Comparison of ENCODE assay signal across 7 mouse cellular contexts in the genomic region with DNA sequence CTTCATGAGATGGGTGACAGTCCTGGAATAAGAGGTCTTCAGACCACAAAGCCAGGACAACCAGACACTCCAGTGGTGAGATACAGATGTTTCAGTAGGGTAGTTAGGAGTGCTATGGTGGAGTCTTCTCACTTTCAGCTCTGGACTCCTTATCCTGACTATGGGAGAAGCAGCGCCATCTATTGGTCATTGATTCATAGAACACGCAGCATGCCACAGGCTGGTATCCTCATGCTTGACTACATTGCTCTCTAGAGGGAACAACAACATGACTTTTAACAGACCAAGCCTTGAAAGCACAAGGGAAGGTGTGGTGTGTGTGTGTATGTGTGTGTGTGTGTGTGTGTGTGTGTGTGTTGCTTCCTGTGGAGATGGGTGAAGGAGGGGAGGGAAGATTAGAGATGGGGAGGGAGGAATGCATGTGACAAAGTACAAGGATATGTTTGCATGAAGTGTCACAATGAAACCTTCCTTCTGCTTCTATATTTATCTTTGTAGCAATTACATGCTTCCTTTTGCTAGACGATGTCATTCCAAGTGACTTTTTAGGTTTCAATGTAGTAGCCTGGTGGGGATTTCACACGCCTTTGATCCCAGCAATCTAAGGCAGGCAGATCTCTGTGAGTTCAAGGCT. TPM values are rescaled to one million over a fixed set of nuclear protein-coding genes. Genes with fewer than 3 reads are reported as not detected.
DNase-seq lines count a peak whose midpoint lies in the region; ATAC-seq and TF ChIP-seq lines count a peak whose summit lies in the region.

No protein-coding gene starts in this region.

- peak; percentile 17 to 22 for DNase-seq in B cell, adult 2 months
- peak; percentile 77 for DNase-seq in MEL (ENCODE audit: low read depth, low spot score)
- peak; percentile 82 for DNase-seq in cerebellum, adult 9-10 months
- DNase-seq in kidney, postnatal 10 days: peak; percentile 70
- DNase-seq in liver, postnatal 0 days: peak; percentile 52
- DNase-seq in retina, postnatal 7 days (ENCODE audit: low read depth, low spot score): peak; percentile 64

- ATAC-seq in heart, embryonic 12.5 days (ENCODE audit: insufficient number of reproducible peaks, low FRiP score): peak; percentile 54
- ATAC-seq in liver, postnatal 0 days: peak; percentile 58

- TF ChIP-seq EP300 in MEL (IDR thresholded peaks at IDR 0.05; ENCODE audit: low read depth in 1 of 2, low read length in 2 of 2): no peak
- TF ChIP-seq EP300 in liver, postnatal 0 days (IDR thresholded peaks at IDR 0.05; ENCODE audit: low read depth): no peak

- H3K4me1 ChIP-seq in MEL (ENCODE audit: control insufficient read depth in 1 of 2, insufficient read depth in 2 of 2, low read length in 2 of 2): no peaks in the 10 kb centered on the region
- peaks cover 25% of the 10 kb centered on the region for H3K4me1 ChIP-seq in heart, embryonic 12.5 days (replicated peaks)
- H3K4me1 ChIP-seq in liver, postnatal 0 days (ENCODE audit: insufficient read depth): no peaks in the 10 kb centered on the region

- no peaks in the 10 kb centered on the region for H3K36me3 ChIP-seq in MEL (ENCODE audit: control insufficient read depth in 1 of 2, insufficient read depth in 2 of 2, low read length in 2 of 2)
- H3K36me3 ChIP-seq in heart, embryonic 12.5 days: 0 out of 2 replicates have a peak, but pooled peaks cover 2% of the 10 kb centered on the region
- H3K36me3 ChIP-seq in liver, postnatal 0 days (replicated peaks; ENCODE audit: insufficient read depth, low read length): no peaks in the 10 kb centered on the region

- H3K27me3 ChIP-seq in MEL (ENCODE audit: control insufficient read depth in 1 of 2, insufficient read depth in 2 of 2, low read length in 2 of 2): no peaks in the 10 kb centered on the region; a peak in 1 of 4 replicates
- H3K27me3 ChIP-seq in heart, embryonic 12.5 days (replicated peaks): no peaks in the 10 kb centered on the region
- H3K27me3 ChIP-seq in liver, postnatal 0 days (ENCODE audit: insufficient read depth, low read length): no peaks in the 10 kb centered on the region

- no peaks in the 10 kb centered on the region for H3K9me3 ChIP-seq in MEL (replicated peaks; ENCODE audit: insufficient read depth, low read length)
- no peaks in the 10 kb centered on the region for H3K9me3 ChIP-seq in heart, embryonic 12.5 days (replicated peaks)
- H3K9me3 ChIP-seq in liver, postnatal 0 days (ENCODE audit: low read length): no peaks in the 10 kb centered on the region

- 35% methylated on average over 4 of the region's 4 CpGs for WGBS in heart, embryonic 12.5 days
- WGBS in liver, postnatal 0 days (ENCODE audit: insufficient replicate concordance): 28% methylated on average over 4 of the region's 4 CpGs

- H3K79me2 ChIP-seq in MEL (ENCODE audit: control insufficient read depth, insufficient read depth, low read length, poor library complexity): no peaks in the 10 kb centered on the region

- TF ChIP-seq CTCF in MEL (IDR thresholded peaks at IDR 0.05 in 2 of 3, conservative IDR thresholded peaks at IDR 0.05 in 1 of 3; ENCODE audit: control insufficient read depth in 1 of 3, insufficient read depth in 1 of 3, low read depth in 2 of 3, low read length in 3 of 3, poor library complexity in 1 of 3, severe bottlenecking in 1 of 3): peak; percentile 38 to 74 (median 73)
- TF ChIP-seq CTCF in liver, postnatal 0 days (IDR thresholded peaks at IDR 0.05; ENCODE audit: low read depth): peak; percentile 82

- no peak overlapping the region for H3K4me3 ChIP-seq in MEL (ENCODE audit: control insufficient read depth in 1 of 2, insufficient read depth in 1 of 2, low read depth in 2 of 2, low read length in 2 of 2)
- no peak overlapping the region for H3K4me3 ChIP-seq in heart, embryonic 12.5 days
- no peak overlapping the region for H3K4me3 ChIP-seq in liver, postnatal 0 days (ENCODE audit: low read depth, low read length)

- no peak overlapping the region for H3K4me2 ChIP-seq in heart, embryonic 12.5 days
- H3K4me2 ChIP-seq in liver, postnatal 0 days (ENCODE audit: low read depth, low read length): no peak overlapping the region

- no peak overlapping the region for H3K27ac ChIP-seq in MEL (ENCODE audit: control insufficient read depth, low read depth, low read length)
- no peak overlapping the region for H3K27ac ChIP-seq in heart, embryonic 12.5 days (ENCODE audit: poor library complexity, severe bottlenecking)
- H3K27ac ChIP-seq in liver, postnatal 0 days (ENCODE audit: low read depth): no peak overlapping the region

- H3K9ac ChIP-seq in MEL (ENCODE audit: control insufficient read depth, low read depth, low read length, poor library complexity, severe bottlenecking): no peak overlapping the region
- H3K9ac ChIP-seq in heart, embryonic 12.5 days: no peak overlapping the region
- no peak overlapping the region for H3K9ac ChIP-seq in liver, postnatal 0 days (replicated peaks)

- no peak for TF ChIP-seq POLR2A in MEL (IDR thresholded peaks at IDR 0.05; ENCODE audit: control insufficient read depth in 1 of 2, insufficient read depth in 1 of 2, low read depth in 1 of 2, low read length in 2 of 2, poor library complexity in 1 of 2)

- TF ChIP-seq RAD21 in MEL (IDR thresholded peaks at IDR 0.05; ENCODE audit: low read depth, low read length): peak; percentile 60

TF ChIP-seq in MEL, 35 proteins besides CTCF, POLR2A, EP300 and RAD21:
- TF ChIP-seq TAL1 (IDR thresholded peaks at IDR 0.05; ENCODE audit: low read length) (no peak), SIN3A (IDR thresholded peaks at IDR 0.05; ENCODE audit: low read length) (no peak), JUND (IDR thresholded peaks at IDR 0.05; ENCODE audit: low read depth, low read length) (no peak), ELF1 (IDR thresholded peaks at IDR 0.05; ENCODE audit: low read depth, low read length) (no peak), POLR2AphosphoS2 (IDR thresholded peaks at IDR 0.05; ENCODE audit: low read length) (no peak), ZC3H11A (IDR thresholded peaks at IDR 0.05; ENCODE audit: low read depth, low read length) (0 out of 2 replicates have a peak, but pooled peaks have one; percentile 30), MYC (IDR thresholded peaks at IDR 0.05; ENCODE audit: low read depth, low read length) (0 out of 2 replicates have a peak, but pooled peaks have one; percentile 40), CHD1 (IDR thresholded peaks at IDR 0.05; ENCODE audit: low read depth, low read length) (no peak), ZMIZ1 (IDR thresholded peaks at IDR 0.05; ENCODE audit: low read depth, low read length) (no peak), SMC3 (IDR thresholded peaks at IDR 0.05; ENCODE audit: low read depth, low read length) (peak; percentile 62), TBP (IDR thresholded peaks at IDR 0.05; ENCODE audit: low read depth, low read length) (no peak), GATA1 (IDR thresholded peaks at IDR 0.05; ENCODE audit: low read depth, low read length) (no peak), ZNF384 (IDR thresholded peaks at IDR 0.05; ENCODE audit: low read depth, low read length) (no peak), RCOR1 (IDR thresholded peaks at IDR 0.05; ENCODE audit: low read depth, low read length) (no peak)

RNA-seq across cellular contexts. Expression of a gene that starts 49.0 kb away (rescaled TPM):
- total RNA-seq in MEL (2012; rRNA removed): 15.5 and 15.8 TPM in 2 replicates
- polyA plus RNA-seq in MEL (2012; ENCODE audit: insufficient read depth in 1 of 2, insufficient read length in 2 of 2, low read depth in 1 of 2, low replicate concordance in 2 of 2, missing spikeins in 1 of 2): 10 to 100 TPM in 1 of 2 experiments, not detected in 1; 15.1 TPM
- polyA plus RNA-seq in heart, embryonic 12.5 days (2016; fragmentation: Nextera tagmentation; extraction: Ambion mirVana): 10.5 and 11.6 TPM in 2 replicates
- polyA plus RNA-seq in liver, postnatal 0 days (2015; fragmentation: Nextera tagmentation; extraction: Ambion mirVana): 4.6 and 5.0 TPM in 2 replicates

Comparison
In these comparisons a context has a peak if more than half of its experiments do, and no peak if none do; other contexts are left out.
1. DNase-seq: peak in every context shown above with its lines; median percentile 82 in cerebellum, adult 9-10 months; 77 in MEL; 70 in kidney, postnatal 10 days; 64 in retina, postnatal 7 days; 52 in liver, postnatal 0 days; 20 in B cell, adult 2 months.